Mouse (Mus musculus) stomach, postnatal 0 days (tissue): Measurements from ENCODE around the gene Sez6.

Experiments
- CTCF ChIP-seq: IDR thresholded peaks from 2 replicates; pipeline ENCODE4 v1.5.1; 2016; ENCODE audit warnings: antibody characterized with exemption, low read depth, mild to moderate bottlenecking, moderate library complexity
- EP300 ChIP-seq: optimal IDR thresholded peaks from 2 replicates; pipeline ENCODE3; 2016; ENCODE audit warnings: antibody characterized with exemption

GRCm38 (mm10) chr11:77904707-77905106 lies 25.9 kb upstream of the Sez6 start:
- TF ChIP-seq CTCF: no peak
- TF ChIP-seq EP300: no peak
